Mouse (Mus musculus) spleen, adult 2 months (tissue): ENCODE data around the gene Tmem108.

Experiments
- CTCF ChIP-seq: fragments of 200-500 bp; IDR thresholded peaks from 2 replicates; pipeline ENCODE4 v1.5.1; 2011; ENCODE audit warnings: mild to moderate bottlenecking, inconsistent platforms; ENCODE audit not compliant: insufficient read depth, insufficient read length, insufficient replicate concordance; ENCODE audit errors: extremely low read depth
- POLR2A ChIP-seq: fragments of 200-500 bp; IDR thresholded peaks from 2 replicates; pipeline ENCODE4 v1.6.1; 2011; ENCODE audit warnings: low read depth, low read length, inconsistent platforms

- TF ChIP-seq POLR2A (no peak), CTCF (no peak)
Measured at GRCm38 (mm10) chr9:103627404-103627900, 134.2 kb downstream of the Tmem108 start.
